Mouse (Mus musculus): Measurements from ENCODE around the gene Eln.

- TF ChIP-seq CTCF (IDR thresholded peaks at IDR 0.05) (no peak), EP300 (IDR thresholded peaks at IDR 0.05) (no peak)
Observed at GRCm38 (mm10) chr5:134733241-134733640, 13.9 kb downstream of the Eln start.
